Mouse (Mus musculus) thymus, adult 2 months (tissue): ENCODE measurements around the gene Cdh1.

ENCODE experiments used
- CTCF ChIP-seq: fragments of 200-500 bp; IDR thresholded peaks from 2 replicates; pipeline ENCODE4 v1.5.1; 2012; ENCODE audit warnings: mild to moderate bottlenecking, control low read depth, low read length, moderate library complexity, borderline replicate concordance; ENCODE audit not compliant: control insufficient read depth, poor library complexity, insufficient read depth; ENCODE audit errors: extremely low read depth
- POLR2A ChIP-seq: fragments of 200-500 bp; IDR thresholded peaks from 2 replicates; pipeline ENCODE4 v1.6.1; 2012; ENCODE audit warnings: mild to moderate bottlenecking, low read length, control low read depth, moderate library complexity; ENCODE audit not compliant: control insufficient read depth, poor library complexity, insufficient read depth; ENCODE audit errors: extremely low read depth

DNA sequence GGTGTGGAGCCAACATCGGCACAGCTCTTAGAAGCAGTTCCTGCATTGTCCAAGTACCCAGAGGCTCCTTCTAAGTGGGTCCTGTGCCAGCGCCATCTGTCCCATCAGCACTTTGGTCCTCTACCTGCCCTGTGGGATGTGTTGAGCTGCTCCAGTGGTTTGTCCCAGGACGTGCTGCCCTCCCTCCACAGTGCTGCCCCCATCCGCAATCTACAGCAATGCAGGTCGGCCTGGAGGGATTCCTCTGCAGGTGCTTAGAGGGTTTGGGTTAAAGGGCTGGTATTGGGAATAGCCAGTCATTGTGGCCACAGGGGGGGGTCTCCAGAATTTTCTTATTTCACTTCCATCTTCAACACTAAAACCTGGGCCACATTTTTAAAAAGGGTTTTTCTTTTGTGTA, 28.8 kb downstream of the Cdh1 start:
- TF ChIP-seq CTCF (no peak), POLR2A (no peak)
